Mouse (Mus musculus) megakaryocyte, embryonic 14.5 days (primary cell): ENCODE measurements around the gene Tcte2.

Experiments
- FLI1 ChIP-seq: IDR thresholded peaks from 2 replicates; pipeline ENCODE4 v1.6.1; 2012; ENCODE audit warnings: low read length, inconsistent platforms, mixed read lengths
- GATA1 ChIP-seq: IDR thresholded peaks from 3 replicates; pipeline ENCODE4 v1.6.1; 2012; ENCODE audit warnings: mixed read lengths, low read length, inconsistent platforms, borderline replicate concordance

DNA sequence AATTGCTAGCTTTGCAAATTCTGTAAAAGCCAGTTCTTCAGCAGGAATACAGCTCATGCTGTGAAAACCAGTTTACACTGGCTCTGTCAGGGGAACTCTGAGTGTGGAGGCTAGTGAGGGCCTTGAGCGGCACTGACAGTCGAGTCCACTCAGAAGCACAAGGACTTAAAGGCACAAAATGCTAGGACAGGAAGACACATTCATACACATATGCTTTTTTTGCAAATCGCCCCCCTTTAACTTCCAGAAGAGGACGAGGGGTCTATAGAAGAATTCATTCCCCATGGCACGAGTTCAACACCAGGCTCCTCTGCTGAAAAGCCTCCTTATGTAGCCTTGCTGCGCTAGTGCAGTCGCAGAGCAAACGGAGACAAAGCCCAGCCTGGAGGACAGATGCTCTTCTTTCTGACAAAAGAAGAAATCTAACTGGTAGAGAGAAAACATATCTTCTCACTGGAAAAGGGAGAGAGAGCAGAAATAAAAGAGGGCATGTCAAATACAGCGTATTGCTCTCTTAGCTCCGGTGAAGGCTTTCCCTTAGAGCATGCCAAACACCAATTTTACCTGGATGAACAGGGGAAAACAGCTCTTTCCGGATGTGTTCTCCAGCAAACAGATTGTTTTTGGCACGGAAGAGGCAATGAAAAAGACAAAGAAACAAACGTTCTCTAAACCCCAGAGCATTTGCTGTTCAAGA is 2.3 kb downstream of the Tcte2 start:
- TF ChIP-seq GATA1 (no peak), FLI1 (no peak)
